Mouse (Mus musculus) urinary bladder, adult 18-20 months (tissue): ENCODE data around the gene Cpa1.

Source experiments
- DNase-seq, 2 experiments: peaks; one replicate each; pipeline ENCODE4 v3.0.0; 2022; ENCODE audit warnings: low spot score in 2 of 2, mixed read lengths in 2 of 2

Gene Cpa1

GRCm38 (mm10) chr6:30620994-30621393 is 18.0 kb upstream of the Cpa1 start:
- DNase-seq: no peak

GRCm38 (mm10) chr6:30621986-30622389 is 17.0 kb upstream of the Cpa1 start:
- DNase-seq: no peak

GRCm38 (mm10) chr6:30624763-30625162 is 14.3 kb upstream of the Cpa1 start:
- peak in 1 of 2 experiments; percentile 10 for DNase-seq

GRCm38 (mm10) chr6:30628152-30628551 is 10.9 kb upstream of the Cpa1 start:
- no peak for DNase-seq

- no peak for DNase-seq
These were observed 9.0 kb upstream of the Cpa1 start for GRCm38 (mm10) chr6:30629989-30630388.

GRCm38 (mm10) chr6:30635361-30635862 is 3.6 kb upstream of the Cpa1 start:
- DNase-seq: no peak

GRCm38 (mm10) chr6:30636186-30636842 is 2.7 kb upstream of the Cpa1 start:
- no peak for DNase-seq

- no peak for DNase-seq
These were observed 4.9 kb downstream of the Cpa1 start for GRCm38 (mm10) chr6:30643694-30644460.

GRCm38 (mm10) chr6:30644462-30644861 is 5.4 kb downstream of the Cpa1 start:
- DNase-seq: no peak

GRCm38 (mm10) chr6:30645379-30645778 is 6.4 kb downstream of the Cpa1 start:
- no peak for DNase-seq

- DNase-seq: no peak
These were observed 10.8 kb downstream of the Cpa1 start for GRCm38 (mm10) chr6:30649651-30650296.

GRCm38 (mm10) chr6:30652425-30653188 is 13.6 kb downstream of the Cpa1 start:
- no peak for DNase-seq

GRCm38 (mm10) chr6:30653518-30653917 is 14.5 kb downstream of the Cpa1 start:
- DNase-seq: no peak

- DNase-seq: no peak
These were observed 15.4 kb downstream of the Cpa1 start for GRCm38 (mm10) chr6:30654402-30654859.

- no peak for DNase-seq
These were observed 15.9 kb downstream of the Cpa1 start for GRCm38 (mm10) chr6:30654932-30655331.

- DNase-seq: no peak
These were observed 18.3 kb downstream of the Cpa1 start for GRCm38 (mm10) chr6:30657279-30657678.

- DNase-seq: no peak
These were observed 19.6 kb downstream of the Cpa1 start for GRCm38 (mm10) chr6:30658619-30659018.

- DNase-seq: no peak
These were observed 25.8 kb downstream of the Cpa1 start for GRCm38 (mm10) chr6:30664776-30665175.

- no peak for DNase-seq
These were observed 26.3 kb downstream of the Cpa1 start for GRCm38 (mm10) chr6:30665296-30665695.

- DNase-seq: no peak
These were observed 27.0 kb downstream of the Cpa1 start for GRCm38 (mm10) chr6:30666043-30666442.

GRCm38 (mm10) chr6:30667585-30667984 is 28.6 kb downstream of the Cpa1 start:
- DNase-seq: no peak

- DNase-seq: no peak
These were observed 32.7 kb downstream of the Cpa1 start for GRCm38 (mm10) chr6:30671696-30672095.
